Mouse (Mus musculus) liver, embryonic 14.5 days (tissue): ENCODE measurements around the gene Alyref2.

ENCODE experiments used
- CTCF ChIP-seq: IDR thresholded peaks from 2 replicates; pipeline ENCODE4 v1.5.1; 2016; ENCODE audit warnings: antibody characterized with exemption, low read depth, control low read depth
- EP300 ChIP-seq: IDR thresholded peaks from 2 replicates; pipeline ENCODE4 v1.6.1; 2016; ENCODE audit warnings: antibody characterized with exemption, low read depth

- TF ChIP-seq CTCF = no peak
- TF ChIP-seq EP300 = no peak
These were observed 37.4 kb downstream of the Alyref2 start for GRCm38 (mm10) chr1:171540694-171541093.
